Mouse (Mus musculus): ENCODE data around the gene Iqce. TPM values are rescaled to one million over a fixed set of nuclear protein-coding genes. Genes with fewer than 3 reads are reported as not detected.

Gene Iqce
- total and polyA plus RNA-seq, 3 experiments, result 2.2 to 11.2 (median 5.3) TPM

DNA sequence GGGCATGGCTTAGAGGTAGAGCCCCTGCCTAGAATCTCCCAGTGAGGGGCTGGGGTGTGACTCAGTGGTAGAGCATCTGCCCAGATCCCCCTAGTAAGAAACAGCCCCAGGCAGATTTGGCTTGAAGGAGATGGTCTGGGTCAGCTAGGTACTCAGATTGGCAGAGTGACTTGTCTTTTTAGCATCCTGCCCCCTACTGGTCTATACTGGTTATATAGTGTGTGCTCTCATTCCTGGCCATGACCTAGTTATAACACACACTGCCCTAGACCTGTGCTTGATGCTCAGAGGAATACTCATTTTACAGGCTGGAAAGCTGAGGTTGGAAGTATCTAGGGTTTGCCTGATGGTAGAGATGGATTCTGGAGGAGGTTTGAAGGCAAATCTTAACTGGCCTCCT lies 39.7 kb upstream of the Iqce start:
- Histone ChIP-seq H3K4me1 (ENCODE audit: control insufficient read depth in 1 of 2, insufficient read depth in 2 of 2) (peaks cover 9 to 55% of the 10 kb centered on the region in 2 experiments; a peak in 3 of 4 replicates), H3K27me3 (replicated peaks) (no peaks in the 10 kb centered on the region), H3K9ac (ENCODE audit: insufficient read depth, low read depth) (0 out of 2 replicates have a peak overlapping the region, but pooled peaks have one; percentile 16), H3K4me2 (ENCODE audit: insufficient read depth, low read depth, poor library complexity, severe bottlenecking) (no peak overlapping the region; the same call in 1 of the 2 replicates), H3K79me2 (replicated peaks; ENCODE audit: control insufficient read depth, extremely low read depth, insufficient read depth, poor library complexity, severe bottlenecking) (no peaks in the 10 kb centered on the region), H3K36me3 (replicated peaks in 1 of 2; ENCODE audit: control insufficient read depth in 1 of 2, insufficient read depth in 1 of 2, low read length in 1 of 2) (peaks cover 8 to 27% of the 10 kb centered on the region in 2 experiments), H3K27ac (ENCODE audit: insufficient read depth, low read depth) (no peak overlapping the region), H3K9me3 (replicated peaks; ENCODE audit: low read length) (no peaks in the 10 kb centered on the region), H3K4me3 (replicated peaks in 1 of 3; ENCODE audit: low read depth in 2 of 3, low read length in 2 of 3, poor library complexity in 1 of 3) (peak overlapping the region in 1 of 3 experiments; percentile 63)
- dilution Hi-C loops (cut with MboI; ENCODE audit: extremely low pct_ligation_motif_present, extremely low pct_unique_long_range_greater_than_20kb, low sequenced_read_pairs) (no loop called here), in situ Hi-C loops (cut with MboI; ENCODE audit: low pct_ligation_motif_present, low pct_unique_long_range_greater_than_20kb, low sequenced_read_pairs) (loop anchor here (5.0 to 10.0 kb wide), 3 partner anchors 35 to 197 kb away; partner anchors contain the start of gene Brat1)
- no peak for TF ChIP-seq ZKSCAN1 (IDR thresholded peaks at IDR 0.05; ENCODE audit: borderline replicate concordance, low read depth, low read length)
- TF ChIP-seq CTCF (conservative IDR thresholded peaks at IDR 0.05 in 1 of 2, IDR thresholded peaks at IDR 0.05 in 1 of 2; ENCODE audit: low read depth in 2 of 2, low read length in 2 of 2), result peak; percentile 51 to 70
- no peak for TF ChIP-seq NELFE (IDR thresholded peaks at IDR 0.05; ENCODE audit: low read depth, low read length)
- no peak for TF ChIP-seq POLR2AphosphoS2 (IDR thresholded peaks at IDR 0.05; ENCODE audit: low read depth, low read length)
- no peak for TF ChIP-seq CHD1 (IDR thresholded peaks at IDR 0.05; ENCODE audit: low read depth, low read length)
- no peak for TF ChIP-seq SIN3A (IDR thresholded peaks at IDR 0.05; ENCODE audit: low read length)
- peak; percentile 24; the same call in 1 of the 2 replicates for TF ChIP-seq SMC3 (IDR thresholded peaks at IDR 0.05; ENCODE audit: low read depth, low read length)
- TF ChIP-seq BHLHE40 (IDR thresholded peaks at IDR 0.05; ENCODE audit: low read depth, low read length), result no peak
- peak; percentile 49 for TF ChIP-seq RAD21 (IDR thresholded peaks at IDR 0.05; ENCODE audit: low read depth, low read length)
- peak; percentile 79 for DNase-seq (ENCODE audit: extremely low read depth)

DNA sequence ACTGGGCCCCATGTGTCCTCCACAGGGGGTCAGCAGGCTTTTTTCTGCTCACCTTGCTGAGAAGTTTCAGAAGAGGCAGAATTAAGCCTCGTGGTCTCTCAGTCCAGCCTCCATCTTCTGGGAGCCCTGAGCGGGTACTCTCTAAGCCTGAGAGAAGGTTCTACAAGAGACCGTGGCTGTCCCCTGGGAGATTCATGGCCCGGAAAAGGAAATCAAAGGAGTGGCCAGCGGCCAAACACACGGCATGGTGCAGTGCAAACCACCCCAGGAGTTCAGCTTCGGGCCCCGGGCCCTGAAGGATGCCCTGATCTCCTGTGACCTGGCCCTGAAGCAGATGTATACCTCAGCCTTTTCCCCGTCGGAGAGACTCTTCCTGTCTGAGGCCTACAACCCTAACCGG lies 38.9 kb upstream of the Iqce start:
- Histone ChIP-seq H3K79me2 (replicated peaks; ENCODE audit: control insufficient read depth, extremely low read depth, insufficient read depth, poor library complexity, severe bottlenecking) (no peaks in the 10 kb centered on the region), H3K27me3 (replicated peaks) (no peaks in the 10 kb centered on the region), H3K9me3 (replicated peaks; ENCODE audit: low read length) (no peaks in the 10 kb centered on the region), H3K4me1 (ENCODE audit: control insufficient read depth in 1 of 2, insufficient read depth in 2 of 2) (peaks cover 9 to 52% of the 10 kb centered on the region in 2 experiments; a peak in 3 of 4 replicates), H3K36me3 (replicated peaks in 1 of 2; ENCODE audit: control insufficient read depth in 1 of 2, insufficient read depth in 1 of 2, low read length in 1 of 2) (peaks cover 3 to 20% of the 10 kb centered on the region in 2 experiments), H3K9ac (ENCODE audit: insufficient read depth, low read depth) (no peak overlapping the region; the same call in 1 of the 2 replicates), H3K4me2 (ENCODE audit: insufficient read depth, low read depth, poor library complexity, severe bottlenecking) (peak overlapping the region; percentile 4; the same call in 1 of the 2 replicates), H3K4me3 (replicated peaks in 1 of 3; ENCODE audit: low read depth in 2 of 3, low read length in 2 of 3, poor library complexity in 1 of 3) (peak overlapping the region; percentile 7 to 63 (median 34)), H3K27ac (ENCODE audit: insufficient read depth, low read depth) (no peak overlapping the region)
- DNase-seq (ENCODE audit: extremely low read depth), result peak; percentile 59
- in situ Hi-C loops (cut with MboI; ENCODE audit: low pct_ligation_motif_present, low pct_unique_long_range_greater_than_20kb, low sequenced_read_pairs), result loop anchor here (5.0 to 10.0 kb wide), 3 partner anchors 34 to 196 kb away; partner anchors contain the start of gene Brat1
- TF ChIP-seq MXI1 (IDR thresholded peaks at IDR 0.05; ENCODE audit: low read depth, low read length) (peak; percentile 26; the same call in 1 of the 2 replicates), HCFC1 (IDR thresholded peaks at IDR 0.05; ENCODE audit: low read depth, low read length) (0 out of 2 replicates have a peak, but pooled peaks have one; percentile 33), RAD21 (IDR thresholded peaks at IDR 0.05; ENCODE audit: low read depth, low read length) (no peak), POLR2A (IDR thresholded peaks at IDR 0.05; ENCODE audit: low read depth, low read length) (peak; percentile 40)
- dilution Hi-C loops (cut with MboI; ENCODE audit: extremely low pct_ligation_motif_present, extremely low pct_unique_long_range_greater_than_20kb, low sequenced_read_pairs), result no loop called here

DNA sequence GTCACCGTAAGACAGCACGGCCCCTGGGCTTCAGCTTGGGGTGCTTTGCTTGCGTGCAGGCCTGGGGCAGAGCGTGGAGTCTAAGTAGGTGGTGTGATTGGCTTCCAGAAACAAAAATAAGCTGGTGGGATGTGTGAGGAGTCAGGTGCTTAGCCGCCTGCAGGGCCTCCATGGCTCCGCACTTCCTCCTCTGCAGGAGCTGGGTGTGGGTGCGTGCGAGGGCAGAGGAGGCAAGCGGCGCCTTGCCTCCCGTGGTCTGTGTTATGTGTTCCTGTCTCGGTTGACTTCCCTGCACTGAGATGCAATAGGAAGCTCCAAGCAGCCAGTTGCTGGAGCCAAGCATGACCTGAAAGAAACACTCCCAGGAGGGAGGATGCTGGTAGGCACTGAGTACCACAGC lies 37.6 kb upstream of the Iqce start:
- Histone ChIP-seq H3K4me1 (ENCODE audit: control insufficient read depth in 1 of 2, insufficient read depth in 2 of 2) (peaks cover 9 to 52% of the 10 kb centered on the region in 2 experiments; a peak in 3 of 4 replicates), H3K4me3 (replicated peaks in 1 of 3; ENCODE audit: low read depth in 2 of 3, low read length in 2 of 3, poor library complexity in 1 of 3) (no peak overlapping the region), H3K9me3 (replicated peaks; ENCODE audit: low read length) (no peaks in the 10 kb centered on the region), H3K27me3 (replicated peaks) (no peaks in the 10 kb centered on the region), H3K36me3 (replicated peaks in 1 of 2; ENCODE audit: control insufficient read depth in 1 of 2, insufficient read depth in 1 of 2, low read length in 1 of 2) (peaks cover 3 to 15% of the 10 kb centered on the region in 2 experiments), H3K4me2 (ENCODE audit: insufficient read depth, low read depth, poor library complexity, severe bottlenecking) (no peak overlapping the region), H3K79me2 (replicated peaks; ENCODE audit: control insufficient read depth, extremely low read depth, insufficient read depth, poor library complexity, severe bottlenecking) (no peaks in the 10 kb centered on the region), H3K27ac (ENCODE audit: insufficient read depth, low read depth) (no peak overlapping the region), H3K9ac (ENCODE audit: insufficient read depth, low read depth) (no peak overlapping the region)
- in situ Hi-C loops (cut with MboI; ENCODE audit: low pct_ligation_motif_present, low pct_unique_long_range_greater_than_20kb, low sequenced_read_pairs) (loop anchor here (5.0 to 10.0 kb wide), 3 partner anchors 33 to 195 kb away; partner anchors contain the start of gene Brat1), dilution Hi-C loops (cut with MboI; ENCODE audit: extremely low pct_ligation_motif_present, extremely low pct_unique_long_range_greater_than_20kb, low sequenced_read_pairs) (no loop called here)
- TF ChIP-seq ELF1 (IDR thresholded peaks at IDR 0.05; ENCODE audit: low read depth, low read length) (no peak), PAX5 (IDR thresholded peaks at IDR 0.05; ENCODE audit: low read length) (no peak), MAX (IDR thresholded peaks at IDR 0.05; ENCODE audit: low read length) (no peak), JUN (IDR thresholded peaks at IDR 0.05; ENCODE audit: insufficient read depth, low read depth, low read length) (no peak), USF1 (IDR thresholded peaks at IDR 0.05; ENCODE audit: low read depth, low read length) (no peak), UBTF (IDR thresholded peaks at IDR 0.05; ENCODE audit: low read depth, low read length) (no peak), HCFC1 (IDR thresholded peaks at IDR 0.05; ENCODE audit: low read depth, low read length) (no peak), POLR2AphosphoS2 (IDR thresholded peaks at IDR 0.05; ENCODE audit: low read depth, low read length) (no peak), MAFK (IDR thresholded peaks at IDR 0.05; ENCODE audit: insufficient replicate concordance, low read length) (no peak), EP300 (IDR thresholded peaks at IDR 0.05; ENCODE audit: low read length) (no peak), ZMIZ1 (IDR thresholded peaks at IDR 0.05; ENCODE audit: low read depth, low read length) (no peak), CTCF (conservative IDR thresholded peaks at IDR 0.05 in 1 of 2, IDR thresholded peaks at IDR 0.05 in 1 of 2; ENCODE audit: low read depth in 2 of 2, low read length in 2 of 2) (no peak), POLR2A (IDR thresholded peaks at IDR 0.05; ENCODE audit: low read depth, low read length) (no peak), MEF2A (IDR thresholded peaks at IDR 0.05; ENCODE audit: borderline replicate concordance, low read depth, low read length) (no peak), RCOR1 (conservative IDR thresholded peaks at IDR 0.05; ENCODE audit: low read depth, low read length) (no peak), MAZ (IDR thresholded peaks at IDR 0.05; ENCODE audit: low read depth, low read length) (no peak)
- no peak for DNase-seq (ENCODE audit: extremely low read depth)
